Mouse (Mus musculus) ovary, adult 18-20 months (tissue): Measurements from ENCODE around the gene Slc4a4.
"Not testable (repeated sequence)": the region's sequence is repeated elsewhere in the genome, so short reads cannot be mapped to it uniquely, and the experiment has no call there.

Experiments used
- DNase-seq: peaks from one replicate; pipeline ENCODE4 v3.0.0; 2022; ENCODE audit warnings: low spot score, mixed read lengths

Gene Slc4a4

GRCm38 (mm10) chr5:88961351-88961761 lies 74.7 kb downstream of the Slc4a4 start:
- DNase-seq, result no peak

DNA sequence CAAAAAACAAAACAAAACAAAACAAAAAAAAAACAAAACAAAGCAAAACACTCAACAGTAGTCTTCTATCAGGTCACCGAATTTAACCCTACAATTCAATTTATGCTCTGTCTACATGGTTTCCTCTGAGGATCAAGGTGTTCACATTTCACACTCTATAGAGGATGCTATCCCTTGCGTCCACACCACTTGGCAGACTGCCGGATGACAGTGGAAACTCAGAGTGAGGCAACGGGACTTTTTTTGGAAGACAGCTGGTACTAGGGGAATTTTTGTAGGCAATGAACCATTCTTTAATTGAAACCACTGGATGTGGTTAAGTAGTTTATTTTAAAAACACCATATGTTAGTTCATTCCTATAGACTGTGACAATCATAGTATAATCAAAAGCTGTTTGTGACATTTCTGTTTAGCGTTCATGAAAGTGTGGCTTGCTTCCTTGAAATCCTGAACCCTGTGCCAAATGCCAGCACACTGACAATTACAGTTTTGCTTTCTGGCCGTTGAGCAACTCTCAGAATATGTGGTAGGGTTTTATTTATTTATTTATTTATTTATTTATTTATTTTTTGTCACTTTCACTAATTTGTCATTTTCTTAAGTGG lies 78.2 kb downstream of the Slc4a4 start:
- no peak for DNase-seq

DNA sequence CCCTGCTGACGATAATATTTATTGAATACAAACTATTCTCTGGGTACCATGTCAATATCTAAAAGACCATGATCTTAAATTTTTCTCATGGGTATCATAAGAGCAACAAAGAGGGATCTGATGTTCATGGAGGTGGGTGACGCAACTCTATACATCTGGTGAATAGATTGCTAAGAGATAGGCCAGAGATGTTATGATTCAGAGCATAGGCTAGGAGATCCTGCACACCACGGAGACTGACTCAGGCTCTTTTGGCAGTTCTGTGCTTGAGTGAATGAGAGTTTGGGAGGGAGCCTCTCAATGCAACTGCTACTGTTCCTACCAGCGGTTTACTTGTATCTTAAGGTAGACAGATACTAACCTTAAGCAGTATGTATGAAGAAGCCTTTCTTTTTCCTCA lies 79.9 kb downstream of the Slc4a4 start:
- no peak for DNase-seq

- no peak for DNase-seq
These were observed 82.5 kb downstream of the Slc4a4 start for GRCm38 (mm10) chr5:88968923-88969639.

GRCm38 (mm10) chr5:88971554-88971953 lies 84.9 kb downstream of the Slc4a4 start:
- DNase-seq, result no peak

DNA sequence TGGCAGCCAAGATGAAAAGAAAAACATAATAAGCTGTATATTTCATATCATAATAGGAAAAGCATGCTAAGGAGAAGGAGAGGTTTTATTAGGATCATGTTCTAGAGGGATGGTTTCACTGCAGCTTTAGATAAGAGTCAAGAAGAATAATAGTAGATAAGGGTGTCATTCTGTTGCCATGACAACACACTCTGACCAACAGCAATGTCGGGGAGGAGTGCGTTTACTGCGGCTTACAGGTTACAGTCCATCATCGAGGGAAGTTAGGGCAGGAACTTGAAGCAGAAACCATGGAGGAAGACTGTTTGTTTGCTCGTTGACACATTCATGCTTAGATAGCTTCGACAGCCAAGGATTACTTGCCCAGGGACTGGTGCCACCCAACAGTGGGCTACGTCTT lies 85.7 kb downstream of the Slc4a4 start:
- no peak for DNase-seq

DNA sequence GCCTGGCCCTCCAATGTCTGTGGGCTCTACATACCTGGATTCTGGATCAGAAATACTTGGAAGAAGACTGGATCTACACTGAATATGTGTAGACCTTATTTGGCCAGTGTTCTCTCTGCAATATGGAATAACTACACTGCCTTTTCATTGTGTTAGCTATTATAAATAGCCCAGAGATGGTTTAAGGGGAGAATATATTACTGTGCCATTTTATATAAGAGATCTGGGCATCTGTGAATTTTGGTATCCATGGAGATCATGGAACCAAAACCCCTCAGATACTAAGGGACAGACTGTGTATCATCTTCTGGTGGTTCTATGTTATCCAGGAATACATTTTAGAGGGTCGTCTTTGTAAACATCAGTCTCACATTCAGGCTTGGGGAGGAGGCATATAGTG lies 86.5 kb downstream of the Slc4a4 start:
- no peak for DNase-seq

GRCm38 (mm10) chr5:88975694-88976093 lies 89.1 kb downstream of the Slc4a4 start:
- no peak for DNase-seq

GRCm38 (mm10) chr5:88976428-88976827 lies 89.8 kb downstream of the Slc4a4 start:
- no peak for DNase-seq

DNA sequence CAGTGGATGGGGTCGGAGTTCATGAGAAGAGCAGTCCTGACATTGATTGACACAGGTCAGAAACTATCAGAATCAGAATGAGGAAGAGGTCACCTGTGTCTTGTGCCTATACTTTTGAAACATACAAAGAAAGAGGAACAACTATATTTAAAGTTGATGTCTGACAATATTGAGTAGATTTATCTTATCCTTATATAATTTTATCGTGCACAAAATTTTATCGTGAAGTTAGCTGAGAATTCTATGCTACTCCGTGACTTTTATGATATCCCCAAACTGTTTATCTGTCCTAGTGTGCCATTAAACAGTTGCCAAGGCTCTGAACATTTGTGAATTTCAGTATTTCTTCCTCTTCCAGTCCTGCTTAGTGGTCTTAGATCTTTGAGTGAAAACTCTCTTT lies 94.1 kb downstream of the Slc4a4 start:
- no peak for DNase-seq

DNA sequence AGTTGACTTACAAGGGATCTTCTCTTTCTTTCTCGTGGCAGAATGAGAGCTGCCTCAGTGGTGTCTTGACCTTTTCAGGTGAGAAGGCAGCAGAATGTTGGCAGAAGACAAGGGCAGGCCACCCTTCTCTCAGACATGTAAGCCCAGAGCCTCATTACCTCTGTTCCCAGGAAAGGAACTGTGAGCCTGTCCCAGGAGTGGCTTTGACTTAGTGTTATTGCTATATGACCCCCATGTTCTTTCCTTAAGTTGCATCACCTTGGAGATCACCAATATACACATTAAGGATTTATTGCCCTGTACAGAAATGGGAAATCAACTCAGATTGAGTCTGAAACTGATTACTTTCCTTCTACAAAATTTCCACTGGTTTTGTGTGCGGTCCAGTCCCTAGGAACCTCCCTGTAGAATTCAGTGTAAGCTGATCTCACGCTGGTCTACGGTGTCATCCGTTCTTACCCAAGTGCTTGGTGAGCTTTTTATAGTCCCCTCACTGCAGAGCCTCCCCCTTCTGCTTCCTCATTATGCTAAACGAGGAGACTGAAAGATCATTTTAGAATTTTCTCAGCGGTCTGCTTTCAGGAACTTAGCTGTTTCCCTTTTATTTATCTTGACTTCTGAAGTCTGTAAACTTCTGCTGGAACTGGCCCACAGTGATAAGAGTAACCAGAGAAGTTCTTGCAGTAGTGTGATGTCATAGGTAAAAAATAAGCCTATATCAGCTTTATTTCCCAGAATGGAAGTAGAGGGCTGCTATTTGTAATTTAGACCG lies 94.8 kb downstream of the Slc4a4 start:
- DNase-seq, result no peak

DNA sequence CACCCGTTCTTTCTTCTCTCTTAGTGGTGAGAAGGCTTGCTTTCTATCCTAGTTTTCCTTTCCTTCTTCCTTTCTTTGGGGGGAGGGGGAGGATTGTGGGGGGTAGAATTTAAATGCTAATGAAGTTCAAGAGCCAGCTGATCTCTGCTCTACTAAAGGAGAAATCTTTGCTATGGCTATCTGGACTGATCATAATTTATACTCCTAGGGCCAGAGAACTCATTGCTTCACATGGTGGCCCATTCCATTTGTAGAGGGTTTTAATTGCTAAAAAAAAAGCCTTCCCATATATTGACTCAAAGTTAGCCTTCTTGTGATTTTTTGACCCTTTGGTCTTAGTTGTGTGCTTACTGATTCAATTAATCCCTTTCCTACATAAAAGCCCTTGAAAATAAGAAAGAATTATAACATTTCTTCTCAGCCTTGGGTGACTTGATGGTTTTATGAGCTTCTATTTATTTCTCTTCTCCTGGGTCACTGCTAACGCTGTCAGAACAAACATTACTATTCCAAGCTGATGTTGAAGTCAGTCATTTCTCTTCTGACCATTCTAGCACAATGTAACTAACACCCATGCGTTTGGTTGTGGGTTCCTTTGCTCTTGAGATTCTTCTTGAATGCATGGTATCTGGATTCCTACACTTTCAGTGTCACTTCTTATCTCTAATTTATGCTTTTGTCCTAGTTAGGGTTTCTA lies 95.6 kb downstream of the Slc4a4 start:
- DNase-seq, result no peak

DNA sequence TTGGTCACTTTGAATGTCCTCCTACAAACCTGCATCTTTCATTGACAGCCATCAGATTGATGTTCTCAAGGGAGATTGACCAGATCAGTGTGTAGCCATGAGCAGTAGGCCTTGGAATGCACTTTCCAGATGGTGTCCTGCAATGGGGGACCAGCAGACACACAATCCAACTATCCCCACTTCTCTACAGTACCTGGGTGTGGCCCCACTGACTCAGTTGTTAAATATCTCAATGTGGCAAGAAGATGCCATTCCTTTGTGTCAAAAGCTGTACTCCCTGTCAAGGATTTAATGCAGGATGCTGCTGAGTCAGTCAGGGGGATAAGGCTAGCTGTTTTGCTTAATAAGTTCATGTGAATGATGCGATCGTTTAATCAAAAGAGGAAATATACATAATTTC lies 96.6 kb downstream of the Slc4a4 start:
- DNase-seq, result no peak

- no peak for DNase-seq
These were observed 97.0 kb downstream of the Slc4a4 start for GRCm38 (mm10) chr5:88983652-88984051.

DNA sequence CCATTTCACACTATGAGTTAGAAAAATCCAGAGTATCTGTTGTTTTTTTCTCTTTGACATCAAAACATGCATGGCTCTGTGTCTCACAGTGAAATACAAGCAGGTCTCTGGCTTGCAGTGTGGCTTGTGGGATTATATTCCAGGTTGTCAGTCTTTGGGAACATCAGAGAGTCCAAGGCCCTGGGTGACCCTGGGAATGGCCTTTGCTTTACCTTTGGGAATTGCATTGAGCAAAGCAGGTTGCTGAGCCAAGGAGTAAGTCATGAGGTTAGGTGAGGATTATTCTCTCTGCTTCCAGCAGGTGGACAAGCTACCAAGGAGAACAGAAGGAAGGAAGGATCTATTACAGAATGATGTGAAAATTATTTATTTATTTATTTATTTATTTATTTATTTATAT lies 102.4 kb downstream of the Slc4a4 start:
- DNase-seq, result no peak

DNA sequence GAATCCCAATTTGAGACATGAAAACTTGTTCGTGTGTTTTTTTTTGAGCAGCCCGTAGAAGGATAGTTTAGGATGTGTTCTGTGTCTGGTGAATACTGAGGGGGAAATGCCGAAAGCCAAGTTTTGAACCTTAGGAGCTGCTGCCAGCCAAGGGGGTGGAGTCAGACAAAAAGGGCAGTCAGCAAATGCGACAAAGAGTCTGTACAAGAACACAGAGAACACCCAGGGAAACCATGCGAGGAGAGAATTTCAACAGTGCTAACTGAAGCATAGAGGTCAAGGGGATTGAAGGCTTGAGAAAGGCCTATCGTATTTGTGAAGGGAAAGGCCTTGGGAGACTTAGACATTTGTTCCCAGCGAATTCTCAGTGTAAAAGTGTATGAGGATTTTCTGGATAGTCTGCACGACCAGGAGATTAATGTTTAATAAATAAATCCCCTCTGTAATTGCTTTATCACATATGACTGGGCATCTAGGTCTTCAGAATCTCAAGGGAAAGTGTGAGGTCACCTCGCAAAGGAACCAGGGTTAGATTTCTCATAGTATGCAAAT lies 103.7 kb downstream of the Slc4a4 start:
- no peak for DNase-seq

- DNase-seq, result not testable (repeated sequence)
These were observed 104.7 kb downstream of the Slc4a4 start for GRCm38 (mm10) chr5:88991309-88991708.

DNA sequence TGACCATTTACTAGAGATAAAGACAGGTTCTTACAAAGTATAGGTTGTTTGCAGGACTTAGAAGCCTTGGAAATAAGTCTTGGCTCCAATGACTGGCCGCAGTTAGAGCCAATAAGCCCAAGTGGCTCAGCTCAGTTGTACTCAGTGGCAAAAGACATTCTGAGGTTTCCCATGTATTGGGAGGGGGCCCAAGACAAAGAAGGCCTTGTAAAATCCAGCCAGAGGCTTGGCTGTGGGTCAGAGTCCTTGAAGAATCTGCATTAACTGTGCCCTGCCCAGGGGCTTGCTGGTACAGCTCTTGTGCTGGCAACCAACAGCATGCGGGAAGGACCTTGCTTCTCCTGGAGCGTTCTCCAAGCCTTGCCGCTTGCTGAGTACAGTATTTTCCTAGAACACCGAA lies 107.9 kb downstream of the Slc4a4 start:
- no peak for DNase-seq

DNA sequence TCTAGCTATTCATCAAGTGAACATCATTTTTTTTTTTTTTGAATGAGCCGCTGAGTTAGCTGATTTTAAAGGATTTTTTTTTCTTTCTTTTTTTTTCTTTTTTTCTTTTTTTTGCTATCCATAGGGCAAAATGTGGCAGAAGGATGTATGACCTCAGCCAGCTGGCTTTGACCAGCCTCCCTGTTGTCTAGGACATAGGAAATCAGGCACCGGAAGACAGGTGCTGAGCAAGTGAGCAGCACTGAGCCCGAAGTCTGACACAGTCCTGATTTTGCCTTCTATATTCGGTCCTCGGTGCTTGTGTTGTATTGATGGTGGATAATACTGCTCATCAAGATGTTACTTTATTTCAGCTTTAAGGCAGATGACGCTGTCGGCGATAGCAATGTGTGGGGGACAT lies 109.6 kb downstream of the Slc4a4 start:
- DNase-seq, result no peak

DNA sequence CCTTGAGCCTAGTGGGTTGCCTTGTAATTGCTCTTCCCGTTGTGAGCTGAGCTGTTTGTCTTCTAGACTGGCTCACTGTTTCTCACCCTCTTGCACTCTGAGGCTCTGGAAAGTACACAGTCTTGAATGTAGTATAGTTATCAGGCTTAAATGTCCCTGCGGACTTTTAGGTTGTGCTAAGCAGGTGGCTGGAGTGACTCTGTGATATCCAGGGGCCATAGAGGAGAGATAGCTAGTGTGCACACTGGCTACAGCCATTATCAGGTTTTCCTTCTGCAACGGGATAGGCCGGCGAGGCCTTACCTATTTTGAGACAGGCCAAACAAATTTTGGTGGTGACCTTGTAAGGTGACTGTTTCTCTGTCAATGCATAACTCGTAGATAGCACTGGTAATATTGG lies 110.7 kb downstream of the Slc4a4 start:
- no peak for DNase-seq

DNA sequence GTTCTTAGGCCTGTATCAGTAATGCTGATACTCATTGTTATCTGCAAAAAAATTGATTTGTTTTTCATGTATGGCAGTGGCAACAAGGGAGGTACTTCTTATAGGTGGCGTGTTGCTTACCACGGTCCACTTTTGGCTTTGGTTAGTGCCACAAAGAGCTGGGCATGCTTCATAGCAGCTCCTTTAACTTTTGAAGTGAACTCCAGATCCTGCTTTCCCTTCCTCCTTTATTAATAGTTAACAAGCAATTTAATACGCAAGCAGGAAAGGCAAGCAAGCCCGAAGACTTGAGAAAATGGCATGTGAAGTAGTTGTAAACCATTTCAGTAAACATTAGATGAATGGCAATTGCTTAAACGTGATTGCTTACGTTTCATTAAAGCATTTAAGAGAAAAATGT lies 113.2 kb downstream of the Slc4a4 start:
- no peak for DNase-seq

DNA sequence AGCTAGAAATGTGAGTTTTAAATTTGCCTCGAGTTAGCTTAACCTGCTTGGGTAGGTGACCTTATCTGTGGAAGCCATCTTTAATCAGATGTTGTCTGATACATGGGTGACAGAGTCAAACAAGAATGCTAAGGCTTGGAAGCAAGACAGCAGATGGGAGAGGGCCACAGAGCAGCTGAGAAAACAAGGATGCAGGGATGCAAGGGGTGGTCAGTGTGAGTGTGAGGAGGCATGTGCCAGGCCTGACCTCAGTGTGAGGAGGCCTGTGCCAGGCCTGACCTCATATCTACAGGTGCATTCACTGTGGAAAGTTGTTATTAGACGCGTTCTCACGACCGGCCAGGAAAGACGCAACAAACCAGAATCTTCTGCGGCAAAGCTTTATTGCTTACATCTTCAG lies 114.0 kb downstream of the Slc4a4 start:
- no peak for DNase-seq
